Mouse (Mus musculus): ENCODE results near the gene Plppr3.

GRCm38 (mm10) chr10:79890670-79891069 is 16.2 kb upstream of the Plppr3 start, which contains the start of gene Cfd:
- TF ChIP-seq HCFC1 (IDR thresholded peaks at IDR 0.05; ENCODE audit: borderline replicate concordance, insufficient read depth, low read length) (no peak), ZNF384 (IDR thresholded peaks at IDR 0.05; ENCODE audit: low read depth, low read length) (no peak), MAFK (IDR thresholded peaks at IDR 0.05; ENCODE audit: insufficient read depth, low read depth, low read length) (no peak), ZC3H11A (IDR thresholded peaks at IDR 0.05; ENCODE audit: borderline replicate concordance, low read depth, low read length) (no peak), CHD2 (IDR thresholded peaks at IDR 0.05; ENCODE audit: low read depth, low read length) (no peak)
